Mouse (Mus musculus): ENCODE measurements around the gene Cacul1. TPM values are rescaled to one million over a fixed set of nuclear protein-coding genes. Genes with fewer than 3 reads are reported as not detected.
A peak's percentile ranks its signal among the peaks of the same experiment; 100 is the strongest.
"Not testable (repeated sequence)": the region's sequence is repeated elsewhere in the genome, so short reads cannot be mapped to it uniquely, and the experiment has no call there.

The Cacul1 gene
- 12.6 and 14.1 TPM in 2 replicates for polyA plus RNA-seq (2015; fragmentation: Nextera tagmentation; extraction: Ambion mirVana)

DNA sequence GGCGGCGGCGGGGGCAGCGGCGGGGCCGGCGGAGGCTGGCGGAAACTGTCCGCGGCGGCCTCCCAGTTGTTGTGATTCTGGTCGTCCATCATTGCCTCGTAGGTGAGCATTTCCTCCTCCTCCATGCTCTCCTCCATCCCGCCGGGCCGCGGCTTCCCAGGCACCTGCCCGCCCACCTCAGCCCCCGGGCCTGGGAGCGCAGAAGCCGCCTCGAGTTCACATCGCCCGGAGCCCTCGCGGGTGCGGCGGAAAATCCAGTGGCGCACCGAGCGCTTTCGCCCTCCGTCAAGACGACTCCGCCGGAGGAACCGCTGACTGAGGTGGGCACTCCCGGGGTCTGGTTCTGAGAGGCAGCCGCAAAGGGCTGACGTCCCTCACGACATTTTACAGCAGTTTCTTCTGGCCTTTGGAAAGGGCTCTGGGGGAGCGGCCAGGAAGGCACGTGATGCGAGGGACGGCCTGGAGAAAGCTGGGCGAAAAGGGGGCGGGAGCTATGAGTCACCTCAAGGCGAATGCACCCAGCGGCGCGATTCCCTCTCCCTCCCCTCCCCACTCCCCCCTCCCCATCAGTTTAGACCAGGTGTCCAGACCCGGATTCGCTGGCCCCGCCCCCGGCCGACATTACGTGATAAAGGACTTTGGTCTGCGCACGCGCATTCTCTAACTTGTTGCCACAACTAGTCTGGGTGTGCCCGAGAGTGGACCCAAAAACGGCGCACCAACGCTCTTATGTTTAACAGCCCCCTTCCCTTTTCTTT lies at the start of gene Cacul1:
Cacul1 (minus strand) TSS at position 444 of the 758 bp plus-strand sequence.
- Histone ChIP-seq H3K9me3 (replicated peaks; ENCODE audit: control insufficient read depth, low read length) (no peaks in the 10 kb centered on the region), H3K27ac (ENCODE audit: low read length) (peak within 1 kb of the TSS; percentile 96), H3K4me1 (ENCODE audit: control insufficient read depth, insufficient read depth, low read length) (peaks cover 10% of the 10 kb centered on the region), H3K4me2 (ENCODE audit: low read depth, low read length) (peak within 1 kb of the TSS; percentile 85), H3K36me3 (ENCODE audit: control insufficient read depth, insufficient read depth, low read length) (no peaks in the 10 kb centered on the region), H3K4me3 (replicated peaks; ENCODE audit: low read length) (peak within 1 kb of the TSS; percentile 99), H3K9ac (ENCODE audit: low read length) (peak within 1 kb of the TSS; percentile 91), H3K27me3 (ENCODE audit: control insufficient read depth, insufficient read depth, low read length) (no peaks in the 10 kb centered on the region)
- WGBS, result under 1% methylated on average over 64 of the region's 64 CpGs
- peak; percentile 99 for ATAC-seq (ENCODE audit: insufficient read depth, low FRiP score)

DNA sequence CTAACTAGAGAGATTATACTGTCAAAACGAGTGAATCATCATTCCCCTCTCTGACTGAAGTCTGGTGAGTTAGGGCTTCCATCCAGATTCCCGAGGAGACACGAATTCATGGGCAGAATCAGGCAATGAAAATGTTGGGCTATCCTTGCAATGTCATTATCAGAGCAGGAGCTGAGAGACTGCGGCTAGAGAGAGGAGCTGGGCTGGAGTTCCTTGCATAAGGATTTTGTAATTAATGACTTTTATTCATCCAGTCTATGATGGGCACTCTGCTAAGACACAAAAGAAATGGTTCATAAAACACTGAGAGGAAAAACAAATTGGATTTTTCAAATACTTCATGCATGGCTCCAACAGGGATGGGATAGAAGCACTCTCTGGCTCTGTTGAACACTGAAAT lies 38.6 kb upstream of the Cacul1 start:
- Histone ChIP-seq H3K9ac (ENCODE audit: low read length) (no peak overlapping the region), H3K36me3 (ENCODE audit: control insufficient read depth, insufficient read depth, low read length) (no peaks in the 10 kb centered on the region), H3K4me1 (ENCODE audit: control insufficient read depth, insufficient read depth, low read length) (no peaks in the 10 kb centered on the region), H3K4me3 (replicated peaks; ENCODE audit: low read length) (no peak overlapping the region), H3K4me2 (ENCODE audit: low read depth, low read length) (no peak overlapping the region), H3K27ac (ENCODE audit: low read length) (no peak overlapping the region), H3K9me3 (replicated peaks; ENCODE audit: control insufficient read depth, low read length) (no peaks in the 10 kb centered on the region), H3K27me3 (ENCODE audit: control insufficient read depth, insufficient read depth, low read length) (no peaks in the 10 kb centered on the region)
- 64% methylated on average over 4 of the region's 4 CpGs for WGBS
- ATAC-seq (ENCODE audit: insufficient read depth, low FRiP score), result no peak

DNA sequence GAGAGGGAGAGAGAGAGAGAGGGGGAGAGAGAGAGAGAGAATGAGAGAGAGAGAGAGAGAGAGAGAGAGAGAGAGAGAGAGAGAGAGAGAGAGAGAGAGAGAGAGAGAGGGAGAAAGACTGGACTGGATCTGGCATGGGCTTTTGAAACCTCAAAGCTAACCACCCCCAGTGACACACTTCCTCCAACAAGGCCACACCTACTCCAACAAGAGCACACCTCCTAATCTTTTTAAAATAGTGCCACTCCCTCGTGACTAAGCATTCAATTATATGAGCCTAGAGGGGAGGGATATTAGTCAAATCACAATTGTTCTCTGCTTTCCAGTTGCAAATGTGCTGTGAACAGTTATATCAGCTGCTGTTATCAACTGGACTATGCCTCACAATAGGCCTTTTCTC lies 36.2 kb upstream of the Cacul1 start:
- Histone ChIP-seq H3K27me3 (ENCODE audit: control insufficient read depth, insufficient read depth, low read length) (no peaks in the 10 kb centered on the region), H3K9ac (ENCODE audit: low read length) (no peak overlapping the region), H3K4me2 (ENCODE audit: low read depth, low read length) (no peak overlapping the region), H3K27ac (ENCODE audit: low read length) (no peak overlapping the region), H3K9me3 (replicated peaks; ENCODE audit: control insufficient read depth, low read length) (no peaks in the 10 kb centered on the region), H3K4me3 (replicated peaks; ENCODE audit: low read length) (no peak overlapping the region), H3K36me3 (ENCODE audit: control insufficient read depth, insufficient read depth, low read length) (no peaks in the 10 kb centered on the region), H3K4me1 (ENCODE audit: control insufficient read depth, insufficient read depth, low read length) (no peaks in the 10 kb centered on the region)
- WGBS, result 19% methylated on average over 1 of the region's 1 CpGs
- ATAC-seq (ENCODE audit: insufficient read depth, low FRiP score), result no peak

DNA sequence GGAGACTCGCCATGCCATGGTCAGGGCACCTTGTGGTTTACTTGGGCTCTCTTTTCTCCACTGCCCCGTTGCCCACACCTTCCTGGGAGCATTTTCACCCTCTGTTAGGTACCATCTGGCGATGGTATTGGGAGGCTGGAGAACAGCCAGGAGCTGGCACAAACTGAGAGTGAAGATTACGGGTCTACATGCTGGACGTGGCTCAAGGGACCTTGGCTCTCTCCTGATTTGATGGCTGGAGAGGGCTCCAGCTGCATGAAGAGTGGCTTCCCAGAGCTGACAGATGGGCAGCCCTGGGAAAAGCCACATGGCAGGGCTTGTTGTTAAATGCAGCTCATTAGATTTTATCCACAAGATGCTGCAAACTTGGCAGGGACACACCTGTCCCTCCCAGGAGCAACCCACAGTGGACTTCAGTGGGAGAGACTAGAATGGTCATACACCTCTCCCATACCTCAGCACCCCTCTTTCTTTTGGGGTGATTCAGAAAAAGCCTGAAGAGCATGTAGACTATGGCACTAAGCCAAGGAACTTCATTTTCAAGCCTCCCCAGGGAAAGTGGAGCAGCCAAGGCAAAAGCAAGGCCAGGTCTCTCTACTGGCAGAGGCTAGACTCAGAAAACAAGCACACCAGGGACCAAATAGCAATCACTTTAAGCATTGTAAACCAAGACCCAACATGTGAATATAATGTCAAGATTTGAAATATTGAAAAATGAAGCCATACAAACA lies 34.8 kb upstream of the Cacul1 start:
- no peak for ATAC-seq (ENCODE audit: insufficient read depth, low FRiP score)
- Histone ChIP-seq H3K4me2 (ENCODE audit: low read depth, low read length) (no peak overlapping the region), H3K36me3 (ENCODE audit: control insufficient read depth, insufficient read depth, low read length) (no peaks in the 10 kb centered on the region), H3K27ac (ENCODE audit: low read length) (no peak overlapping the region), H3K4me1 (ENCODE audit: control insufficient read depth, insufficient read depth, low read length) (no peaks in the 10 kb centered on the region), H3K9me3 (replicated peaks; ENCODE audit: control insufficient read depth, low read length) (no peaks in the 10 kb centered on the region), H3K4me3 (replicated peaks; ENCODE audit: low read length) (no peak overlapping the region), H3K9ac (ENCODE audit: low read length) (no peak overlapping the region), H3K27me3 (ENCODE audit: control insufficient read depth, insufficient read depth, low read length) (no peaks in the 10 kb centered on the region)
- 76% methylated on average over 5 of the region's 5 CpGs for WGBS

DNA sequence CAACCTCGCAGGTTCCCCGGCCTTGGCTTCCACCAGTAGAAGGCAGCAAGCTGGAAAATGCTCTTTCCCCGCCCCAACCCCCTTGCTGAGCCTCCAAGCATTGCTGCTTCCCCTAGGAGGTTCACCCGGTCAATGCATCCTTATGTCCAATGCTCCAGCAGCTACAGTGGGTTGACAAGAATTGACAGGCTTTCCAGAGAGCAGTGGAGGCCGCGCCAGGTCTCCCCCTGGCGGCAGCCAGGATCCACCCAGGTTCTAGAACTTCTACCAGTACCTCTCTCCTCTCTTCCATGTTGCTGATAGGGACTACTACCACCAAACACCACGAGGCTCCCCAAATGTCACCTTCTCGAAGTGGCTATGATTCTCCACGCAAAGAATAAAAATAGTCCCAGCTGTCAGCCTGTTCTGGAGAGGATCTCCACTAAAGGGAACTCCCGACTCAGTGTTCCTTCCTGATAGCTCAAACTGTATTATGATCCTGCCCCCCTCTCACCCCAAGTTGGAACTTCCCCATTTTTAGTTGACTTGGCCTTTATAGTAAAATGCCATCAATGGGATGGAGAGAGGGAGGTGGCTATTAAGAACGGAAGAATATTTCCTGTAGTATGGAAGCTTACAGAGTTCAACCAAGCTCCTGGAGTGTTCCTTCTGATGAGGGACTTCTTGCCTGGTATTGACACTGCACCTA lies 30.8 kb upstream of the Cacul1 start:
- no peak overlapping the region for H3K27ac ChIP-seq (ENCODE audit: low read length)
- ATAC-seq (ENCODE audit: insufficient read depth, low FRiP score), result no peak
- no peaks in the 10 kb centered on the region for H3K36me3 ChIP-seq (ENCODE audit: control insufficient read depth, insufficient read depth, low read length)
- H3K4me1 ChIP-seq (ENCODE audit: control insufficient read depth, insufficient read depth, low read length), result no peaks in the 10 kb centered on the region
- no peak overlapping the region for H3K4me2 ChIP-seq (ENCODE audit: low read depth, low read length)
- 41% methylated on average over 12 of the region's 12 CpGs for WGBS
- H3K9me3 ChIP-seq (replicated peaks; ENCODE audit: control insufficient read depth, low read length), result no peaks in the 10 kb centered on the region
- no peaks in the 10 kb centered on the region for H3K27me3 ChIP-seq (ENCODE audit: control insufficient read depth, insufficient read depth, low read length)
- H3K4me3 ChIP-seq (replicated peaks; ENCODE audit: low read length), result no peak overlapping the region
- no peak overlapping the region for H3K9ac ChIP-seq (ENCODE audit: low read length)

DNA sequence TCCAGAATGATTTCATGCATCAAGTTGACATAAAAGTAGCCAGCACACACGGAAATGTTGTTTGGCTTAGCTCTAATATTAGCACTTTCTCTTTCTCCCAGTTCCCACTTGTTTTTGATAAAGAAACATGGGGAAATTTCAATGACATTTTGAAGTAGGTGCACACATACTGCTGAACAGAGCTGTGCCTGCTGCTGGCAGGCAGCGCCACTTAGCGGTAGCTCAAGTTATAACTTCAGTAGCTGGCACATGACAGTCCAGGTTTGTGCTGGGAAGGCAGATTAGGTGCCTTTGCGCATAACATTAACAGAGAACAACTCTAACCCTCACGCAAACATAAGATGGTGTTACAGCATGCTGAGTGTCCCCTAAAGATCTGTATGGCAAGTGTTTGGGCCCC lies 27.9 kb upstream of the Cacul1 start:
- Histone ChIP-seq H3K9ac (ENCODE audit: low read length) (no peak overlapping the region), H3K27me3 (ENCODE audit: control insufficient read depth, insufficient read depth, low read length) (no peaks in the 10 kb centered on the region), H3K36me3 (ENCODE audit: control insufficient read depth, insufficient read depth, low read length) (no peaks in the 10 kb centered on the region), H3K27ac (ENCODE audit: low read length) (no peak overlapping the region), H3K4me3 (replicated peaks; ENCODE audit: low read length) (no peak overlapping the region), H3K4me1 (ENCODE audit: control insufficient read depth, insufficient read depth, low read length) (no peaks in the 10 kb centered on the region), H3K4me2 (ENCODE audit: low read depth, low read length) (no peak overlapping the region), H3K9me3 (replicated peaks; ENCODE audit: control insufficient read depth, low read length) (no peaks in the 10 kb centered on the region)
- ATAC-seq (ENCODE audit: insufficient read depth, low FRiP score), result no peak
- WGBS, result 26% methylated on average over 5 of the region's 5 CpGs

DNA sequence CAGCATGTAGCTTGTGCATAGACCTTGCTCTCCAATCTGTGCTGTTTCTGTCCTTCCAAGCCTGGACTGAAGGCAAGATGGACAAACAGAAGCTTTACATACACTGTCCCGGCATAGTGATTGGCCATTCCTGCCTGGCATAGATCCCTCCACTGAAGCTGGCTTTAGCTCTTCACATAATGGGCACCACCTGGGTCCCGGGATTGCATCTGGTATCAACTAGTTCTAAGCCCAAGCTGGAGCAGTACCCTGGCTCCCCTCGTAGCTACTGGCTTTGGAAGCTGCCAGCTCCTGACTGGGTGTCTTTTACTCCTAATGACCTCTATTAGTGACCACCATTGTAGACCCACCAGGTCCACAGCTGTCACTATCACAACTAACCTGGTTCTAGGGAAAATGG lies 22.8 kb upstream of the Cacul1 start:
- no peaks in the 10 kb centered on the region for H3K36me3 ChIP-seq (ENCODE audit: control insufficient read depth, insufficient read depth, low read length)
- no peaks in the 10 kb centered on the region for H3K9me3 ChIP-seq (replicated peaks; ENCODE audit: control insufficient read depth, low read length)
- WGBS, result 74% methylated on average over 3 of the region's 3 CpGs
- no peak overlapping the region for H3K4me2 ChIP-seq (ENCODE audit: low read depth, low read length)
- no peak overlapping the region for H3K4me3 ChIP-seq (replicated peaks; ENCODE audit: low read length)
- H3K27ac ChIP-seq (ENCODE audit: low read length), result no peak overlapping the region
- no peaks in the 10 kb centered on the region for H3K4me1 ChIP-seq (ENCODE audit: control insufficient read depth, insufficient read depth, low read length)
- H3K27me3 ChIP-seq (ENCODE audit: control insufficient read depth, insufficient read depth, low read length), result no peaks in the 10 kb centered on the region
- no peak for ATAC-seq (ENCODE audit: insufficient read depth, low FRiP score)
- H3K9ac ChIP-seq (ENCODE audit: low read length), result no peak overlapping the region

DNA sequence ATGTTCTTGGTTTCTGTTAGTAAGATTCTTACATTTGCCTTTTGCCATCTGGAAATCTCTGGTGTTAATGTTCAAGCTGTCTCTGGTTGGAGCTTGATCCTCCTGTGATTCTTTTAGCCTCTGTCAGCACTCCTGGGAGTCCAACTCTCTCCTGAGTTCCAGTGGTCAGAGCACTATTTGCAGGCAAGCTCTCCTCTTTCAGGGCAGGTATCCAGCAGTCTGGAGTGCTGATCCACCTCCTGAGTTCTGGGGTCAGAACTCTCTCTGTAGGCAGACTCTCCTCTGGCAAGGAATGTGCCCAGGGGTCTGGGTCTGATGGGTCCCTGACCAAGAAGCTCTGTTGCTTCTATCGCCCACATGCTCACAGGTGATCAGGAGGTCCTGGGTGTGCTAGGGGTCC lies 21.2 kb upstream of the Cacul1 start:
- not testable (repeated sequence) for H3K27ac ChIP-seq (ENCODE audit: low read length); H3K9me3 ChIP-seq (replicated peaks; ENCODE audit: control insufficient read depth, low read length); ATAC-seq (ENCODE audit: insufficient read depth, low FRiP score); H3K4me1 ChIP-seq (ENCODE audit: control insufficient read depth, insufficient read depth, low read length); H3K4me3 ChIP-seq (replicated peaks; ENCODE audit: low read length); H3K27me3 ChIP-seq (ENCODE audit: control insufficient read depth, insufficient read depth, low read length); H3K4me2 ChIP-seq (ENCODE audit: low read depth, low read length); H3K9ac ChIP-seq (ENCODE audit: low read length); H3K36me3 ChIP-seq (ENCODE audit: control insufficient read depth, insufficient read depth, low read length)
- 88% methylated on average over 1 of the region's 1 CpGs for WGBS

Data from stomach, embryonic 16.5 days (tissue).